Mouse (Mus musculus) kidney, embryonic 16.5 days (tissue): ENCODE results near the gene Acaa1b. TPM values are rescaled to one million over a fixed set of nuclear protein-coding genes. Genes with fewer than 3 reads are reported as not detected.

Experiments
- ATAC-seq: fragments of 200-750 bp; cut with Nextera tagmentation; 2 replicates; pipeline ENCODE4 v1.8.0; 2017; ENCODE audit warnings: moderate TSS enrichment; ENCODE audit not compliant: low FRiP score, low TSS enrichment
- H3K27ac ChIP-seq: fragments of 300-500 bp; sonication (generic); 2 replicates; pipeline ENCODE4 v1.5.1; 2014; ENCODE audit warnings: low read length
- H3K27me3 ChIP-seq: fragments of 300-500 bp; sonication (generic); 2 replicates; pipeline ENCODE4 v1.6.1; 2014; ENCODE audit warnings: low read length, control low read depth, mixed read lengths; ENCODE audit not compliant: insufficient read depth
- H3K36me3 ChIP-seq: fragments of 300-500 bp; sonication (generic); 2 replicates; pipeline ENCODE4 v1.6.1; 2014; ENCODE audit warnings: low read length, control low read depth, mixed read lengths; ENCODE audit not compliant: insufficient read depth
- H3K4me1 ChIP-seq: fragments of 300-500 bp; sonication (generic); 2 replicates; pipeline ENCODE4 v1.6.1; 2014; ENCODE audit warnings: low read length, control low read depth, mixed read lengths; ENCODE audit not compliant: insufficient read depth
- H3K4me2 ChIP-seq: fragments of 300-500 bp; sonication (generic); replicated peaks from 2 replicates; pipeline ENCODE4 v1.6.1; 2014; ENCODE audit warnings: low read depth, low read length
- H3K4me3 ChIP-seq: fragments of 300-500 bp; sonication (generic); 2 replicates; pipeline ENCODE4 v1.5.1; 2014; ENCODE audit warnings: mild to moderate bottlenecking, low read length
- H3K9ac ChIP-seq: fragments of 300-500 bp; sonication (generic); replicated peaks from 2 replicates; pipeline ENCODE4 v1.6.1; 2014; ENCODE audit warnings: low read length
- H3K9me3 ChIP-seq: fragments of 300-500 bp; sonication (generic); 2 replicates; pipeline ENCODE4 v1.6.1; 2016; ENCODE audit warnings: low read length, control low read depth
- WGBS: fragments of 180-500 bp; shearing (Covaris S2); extraction: QIAGEN DNeasy Blood & Tissue Kit; methylation state at CpG from one replicate; pipeline ENCODE4 v1.1.7; 2014; 5-methylcytosine and 5-hydroxymethylcytosine counted together
- polyA plus RNA-seq: library from polyadenylated mRNA; unstranded; fragments of >200 nt; fragmentation: Nextera tagmentation; extraction: Ambion mirVana; gene quantifications from 2 replicates; pipeline ENCODE4 v1.2.1, GENCODE M21; 2015

Gene Acaa1b
- polyA plus RNA-seq, 1 experiment from 2014 or later = 52.4 TPM

DNA sequence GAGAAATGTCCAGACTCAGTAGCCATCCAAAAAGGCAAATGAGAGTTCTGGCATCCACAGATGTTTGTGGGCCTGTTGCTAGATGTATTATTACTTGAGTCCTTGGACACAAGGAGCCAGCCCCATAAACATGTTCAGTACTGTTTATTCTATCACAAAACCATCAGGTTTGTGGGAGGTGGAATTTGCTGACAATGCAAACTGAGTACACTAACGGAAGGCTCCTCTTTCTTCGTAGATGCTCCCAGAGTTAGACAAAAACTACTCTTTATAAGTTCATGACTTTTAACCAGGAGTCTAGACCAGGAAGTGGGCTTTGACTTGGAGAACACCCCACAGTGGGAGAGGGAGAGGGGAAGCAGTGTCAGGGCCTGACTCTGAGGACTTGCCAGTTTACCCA is 10.7 kb upstream of the Acaa1b start:
- Histone ChIP-seq H3K27ac (no peak overlapping the region), H3K9ac (no peak overlapping the region), H3K4me3 (no peak overlapping the region), H3K4me2 (no peak overlapping the region), H3K27me3 (no peaks in the 10 kb centered on the region), H3K9me3 (0 out of 2 replicates have a peak, but pooled peaks cover 4% of the 10 kb centered on the region), H3K36me3 (no peaks in the 10 kb centered on the region), H3K4me1 (no peaks in the 10 kb centered on the region)
- 75% methylated on average over 2 of the region's 2 CpGs for WGBS
- no peak for ATAC-seq

- H3K9me3 ChIP-seq = 0 out of 2 replicates have a peak, but pooled peaks cover 4% of the 10 kb centered on the region
- no peak for ATAC-seq
- no peak overlapping the region for H3K4me2 ChIP-seq
- no peak overlapping the region for H3K4me3 ChIP-seq
- no peak overlapping the region for H3K9ac ChIP-seq
- no peaks in the 10 kb centered on the region for H3K4me1 ChIP-seq
- WGBS = 94% methylated on average over 6 of the region's 6 CpGs
- no peak overlapping the region for H3K27ac ChIP-seq
- no peaks in the 10 kb centered on the region for H3K27me3 ChIP-seq
- H3K36me3 ChIP-seq = no peaks in the 10 kb centered on the region
Measured at GRCm38 (mm10) chr9:119165548-119165947, 8.7 kb upstream of the Acaa1b start.

DNA sequence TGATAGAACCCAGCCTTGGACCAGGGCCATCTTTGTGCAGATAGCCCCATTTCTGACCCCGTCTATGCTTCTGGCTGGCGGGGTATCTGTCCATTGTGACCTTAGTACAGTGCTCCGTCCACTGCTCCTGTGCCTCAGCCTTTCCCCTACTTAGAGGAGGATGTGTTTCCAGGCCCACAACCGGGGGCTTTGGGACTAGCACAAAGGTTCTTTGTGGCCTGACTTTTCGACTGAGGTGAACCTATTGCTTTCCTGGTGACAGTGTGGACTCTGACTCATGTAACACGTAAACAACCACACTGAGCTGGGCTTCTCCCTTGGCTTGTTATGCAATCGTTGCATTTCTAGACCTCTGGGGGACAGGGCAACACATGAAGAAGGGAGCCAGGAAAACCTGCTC is 7.8 kb upstream of the Acaa1b start:
- WGBS = 89% methylated on average over 7 of the region's 7 CpGs
- ATAC-seq = no peak
- Histone ChIP-seq H3K27ac (no peak overlapping the region), H3K4me3 (no peak overlapping the region), H3K36me3 (no peaks in the 10 kb centered on the region), H3K9me3 (0 out of 2 replicates have a peak, but pooled peaks cover 4% of the 10 kb centered on the region), H3K27me3 (no peaks in the 10 kb centered on the region), H3K4me1 (no peaks in the 10 kb centered on the region), H3K9ac (no peak overlapping the region), H3K4me2 (no peak overlapping the region)

DNA sequence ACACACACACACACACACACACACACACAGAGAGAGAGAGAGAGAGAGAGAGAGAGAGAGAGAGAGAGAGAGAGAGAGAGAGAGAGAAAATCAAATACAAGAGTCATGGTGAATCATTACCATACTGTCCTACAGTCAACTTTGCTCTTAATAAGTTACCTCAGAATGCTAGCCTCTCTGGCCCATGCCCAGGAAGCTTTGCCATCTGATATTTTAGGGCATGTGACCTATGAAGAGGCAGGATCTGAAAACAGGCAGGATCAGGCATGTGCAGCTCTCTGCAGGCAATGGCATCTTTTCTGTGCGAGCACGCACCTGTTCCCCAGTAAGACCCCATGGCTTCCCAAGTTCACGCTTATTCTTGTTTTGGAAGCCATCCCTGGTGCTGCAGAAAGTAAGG is 3.8 kb upstream of the Acaa1b start:
- 85% methylated on average over 3 of the region's 3 CpGs for WGBS
- Histone ChIP-seq H3K9ac (no peak overlapping the region), H3K36me3 (no peaks in the 10 kb centered on the region), H3K4me3 (no peak overlapping the region), H3K4me1 (0 out of 2 replicates have a peak, but pooled peaks cover 3% of the 10 kb centered on the region), H3K4me2 (no peak overlapping the region), H3K27me3 (no peaks in the 10 kb centered on the region), H3K27ac (peak overlapping the region; percentile 40; the same call in 1 of the 2 replicates), H3K9me3 (no peaks in the 10 kb centered on the region)
- ATAC-seq = 0 out of 2 replicates have a peak, but pooled peaks have one; percentile 39

DNA sequence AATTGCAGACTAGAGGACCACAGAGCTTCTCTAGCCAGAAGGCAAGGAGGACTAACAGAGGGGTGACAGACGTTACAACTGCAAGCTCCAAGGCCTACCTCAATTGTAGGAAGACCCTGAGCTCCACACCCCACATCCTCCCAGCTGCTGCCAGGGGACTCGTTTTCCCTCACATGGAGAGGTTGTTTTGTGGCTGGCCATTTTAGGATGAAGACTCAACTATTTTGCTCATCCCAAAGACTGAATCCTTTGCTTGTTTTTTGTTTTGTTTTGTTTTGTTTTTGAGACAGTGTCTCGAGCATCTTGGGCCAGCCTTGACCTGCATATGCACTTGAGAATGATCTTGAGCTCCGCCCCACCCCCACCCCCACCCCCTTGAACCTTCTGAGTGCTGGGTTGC is 2.0 kb upstream of the Acaa1b start, which contains the start of gene Gm47289:
Gm47289 (plus strand) TSS at position 301 of the 400 bp plus-strand sequence.
- no peaks in the 10 kb centered on the region for H3K36me3 ChIP-seq

GRCm38 (mm10) chr9:119155826-119156225 is 1.1 kb downstream of the Acaa1b start:
- H3K4me2 ChIP-seq = peak overlapping the region; percentile 63; the same call in 1 of the 2 replicates
- H3K27ac ChIP-seq = no peak overlapping the region
- H3K4me3 ChIP-seq = peak overlapping the region; percentile 54
- peaks cover 2% of the 10 kb centered on the region; the same call in 1 of the 2 replicates for H3K27me3 ChIP-seq
- no peaks in the 10 kb centered on the region for H3K36me3 ChIP-seq
- no peaks in the 10 kb centered on the region for H3K9me3 ChIP-seq
- H3K9ac ChIP-seq = 0 out of 2 replicates have a peak overlapping the region, but pooled peaks have one; percentile 13
- no peak for ATAC-seq
- 53% methylated on average over 7 of the region's 7 CpGs for WGBS
- H3K4me1 ChIP-seq = 0 out of 2 replicates have a peak, but pooled peaks cover 3% of the 10 kb centered on the region

More for the DNA sequence above, 2.0 kb upstream of the Acaa1b start, which contains the start of gene Gm47289:
- Histone ChIP-seq H3K4me3 (no peak within 1 kb of the TSS), H3K4me2 (no peak within 1 kb of the TSS), H3K9me3 (no peaks in the 10 kb centered on the region), H3K4me1 (0 out of 2 replicates have a peak, but pooled peaks cover 3% of the 10 kb centered on the region), H3K9ac (no peak within 1 kb of the TSS), H3K27me3 (peaks cover 2% of the 10 kb centered on the region; the same call in 1 of the 2 replicates), H3K27ac (no peak within 1 kb of the TSS)
- no peak for ATAC-seq
- WGBS = 39% methylated on average over 4 of the region's 4 CpGs

DNA sequence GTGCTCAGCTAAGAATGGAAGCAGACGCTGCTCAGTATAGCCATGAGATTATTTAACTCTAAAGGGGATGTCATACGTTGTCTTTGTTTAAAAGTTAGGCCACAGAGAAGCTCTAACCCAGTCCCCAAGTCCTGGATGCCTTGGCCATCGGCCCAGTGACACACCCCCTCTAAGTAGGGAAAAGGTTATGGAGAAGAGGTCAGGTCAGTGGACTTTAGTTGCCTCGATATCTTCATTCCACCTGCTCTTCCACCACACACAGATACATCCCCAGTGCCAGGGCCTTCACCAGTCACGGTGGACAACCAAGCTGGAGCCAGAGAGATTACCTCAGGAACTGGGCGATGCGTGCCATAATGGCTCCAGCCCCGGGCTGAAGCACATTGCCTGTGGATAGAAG is 1.5 kb downstream of the Acaa1b start:
- no peaks in the 10 kb centered on the region for H3K9me3 ChIP-seq
- no peak overlapping the region for H3K9ac ChIP-seq
- no peak overlapping the region for H3K4me3 ChIP-seq
- H3K36me3 ChIP-seq = no peaks in the 10 kb centered on the region
- 0 out of 2 replicates have a peak overlapping the region, but pooled peaks have one; percentile 63 for H3K4me2 ChIP-seq
- peaks cover 2% of the 10 kb centered on the region; the same call in 1 of the 2 replicates for H3K27me3 ChIP-seq
- H3K4me1 ChIP-seq = 0 out of 2 replicates have a peak, but pooled peaks cover 3% of the 10 kb centered on the region
- no peak overlapping the region for H3K27ac ChIP-seq
- WGBS = 79% methylated on average over 8 of the region's 8 CpGs
- ATAC-seq = no peak

GRCm38 (mm10) chr9:119151751-119152150 is 5.1 kb downstream of the Acaa1b start:
- WGBS = 51% methylated on average over 2 of the region's 2 CpGs
- no peaks in the 10 kb centered on the region for H3K36me3 ChIP-seq
- no peaks in the 10 kb centered on the region for H3K9me3 ChIP-seq
- no peak overlapping the region for H3K4me2 ChIP-seq
- no peak overlapping the region for H3K4me3 ChIP-seq
- no peak overlapping the region for H3K9ac ChIP-seq
- 0 out of 2 replicates have a peak, but pooled peaks cover 3% of the 10 kb centered on the region for H3K4me1 ChIP-seq
- no peak for ATAC-seq
- H3K27me3 ChIP-seq = peaks cover 2% of the 10 kb centered on the region; the same call in 1 of the 2 replicates
- H3K27ac ChIP-seq = no peak overlapping the region

DNA sequence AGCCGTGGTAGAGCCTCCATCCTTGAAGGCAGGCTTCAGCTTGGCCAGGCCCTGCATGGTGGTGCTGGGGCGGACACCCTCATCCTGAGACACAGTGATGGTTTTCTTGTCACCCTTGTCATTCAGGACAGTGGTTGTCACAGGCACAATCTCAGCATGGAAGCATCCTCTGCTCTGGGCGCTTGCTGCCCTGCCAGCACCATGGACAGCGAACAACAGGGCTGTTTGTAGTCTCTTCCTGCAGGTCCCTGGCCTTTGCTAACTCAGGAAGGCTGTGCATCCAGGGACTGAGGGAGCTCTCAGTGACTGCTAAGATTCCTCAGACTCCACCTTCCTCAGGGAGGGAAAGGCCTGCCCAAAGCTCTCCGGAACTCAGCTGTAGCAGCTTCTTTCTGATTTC is 7.3 kb downstream of the Acaa1b start:
- 20% methylated on average over 5 of the region's 5 CpGs for WGBS
- no peaks in the 10 kb centered on the region for H3K27me3 ChIP-seq
- H3K4me2 ChIP-seq = no peak overlapping the region
- H3K27ac ChIP-seq = no peak overlapping the region
- H3K9ac ChIP-seq = no peak overlapping the region
- no peaks in the 10 kb centered on the region for H3K36me3 ChIP-seq
- no peaks in the 10 kb centered on the region for H3K4me1 ChIP-seq
- H3K4me3 ChIP-seq = no peak overlapping the region
- H3K9me3 ChIP-seq = no peaks in the 10 kb centered on the region
- no peak; the same call in 1 of the 2 replicates for ATAC-seq

- H3K4me2 ChIP-seq = no peak overlapping the region
- no peaks in the 10 kb centered on the region for H3K9me3 ChIP-seq
- no peak overlapping the region for H3K4me3 ChIP-seq
- 73% methylated on average over 13 of the region's 13 CpGs for WGBS
- no peaks in the 10 kb centered on the region for H3K4me1 ChIP-seq
- H3K9ac ChIP-seq = no peak overlapping the region
- no peak overlapping the region for H3K27ac ChIP-seq
- H3K36me3 ChIP-seq = no peaks in the 10 kb centered on the region
- H3K27me3 ChIP-seq = no peaks in the 10 kb centered on the region
- no peak for ATAC-seq
Measured at GRCm38 (mm10) chr9:119146098-119146770, 10.7 kb downstream of the Acaa1b start.
